Mouse (Mus musculus): ENCODE results near the gene Use1. TPM values are rescaled to one million over a fixed set of nuclear protein-coding genes. Genes with fewer than 3 reads are reported as not detected.
A peak's percentile ranks its signal among the peaks of the same experiment; 100 is the strongest.

The Use1 gene
- total RNA-seq, 2 experiments from 2014 or later: 124 to 132 TPM

DNA sequence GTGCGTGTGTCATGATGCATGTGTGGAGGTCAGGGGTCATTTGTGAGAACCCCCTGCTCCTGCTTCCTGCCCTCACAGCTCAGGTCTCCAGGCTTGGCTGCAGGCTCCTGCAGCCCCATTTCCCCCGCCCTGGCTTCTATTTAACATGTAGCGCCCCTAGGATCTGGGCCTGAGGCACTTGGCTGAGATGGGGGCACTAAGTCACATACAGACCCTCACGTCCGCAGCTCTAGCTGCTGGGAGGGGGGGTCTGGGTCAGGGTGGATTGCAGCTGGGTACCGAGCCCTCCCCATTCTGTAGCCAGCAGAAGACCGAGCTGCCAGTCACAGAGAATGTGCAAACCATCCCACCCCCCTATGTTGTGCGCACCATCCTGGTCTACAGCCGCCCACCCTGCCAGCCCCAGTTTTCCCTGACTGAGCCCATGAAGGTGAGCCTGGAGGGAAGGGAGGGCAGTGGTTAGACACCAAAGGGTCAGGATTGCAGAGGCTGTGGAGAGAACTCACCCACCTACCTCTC is 35.9 kb downstream of the Use1 start:
- no peak for DNase-seq

DNA sequence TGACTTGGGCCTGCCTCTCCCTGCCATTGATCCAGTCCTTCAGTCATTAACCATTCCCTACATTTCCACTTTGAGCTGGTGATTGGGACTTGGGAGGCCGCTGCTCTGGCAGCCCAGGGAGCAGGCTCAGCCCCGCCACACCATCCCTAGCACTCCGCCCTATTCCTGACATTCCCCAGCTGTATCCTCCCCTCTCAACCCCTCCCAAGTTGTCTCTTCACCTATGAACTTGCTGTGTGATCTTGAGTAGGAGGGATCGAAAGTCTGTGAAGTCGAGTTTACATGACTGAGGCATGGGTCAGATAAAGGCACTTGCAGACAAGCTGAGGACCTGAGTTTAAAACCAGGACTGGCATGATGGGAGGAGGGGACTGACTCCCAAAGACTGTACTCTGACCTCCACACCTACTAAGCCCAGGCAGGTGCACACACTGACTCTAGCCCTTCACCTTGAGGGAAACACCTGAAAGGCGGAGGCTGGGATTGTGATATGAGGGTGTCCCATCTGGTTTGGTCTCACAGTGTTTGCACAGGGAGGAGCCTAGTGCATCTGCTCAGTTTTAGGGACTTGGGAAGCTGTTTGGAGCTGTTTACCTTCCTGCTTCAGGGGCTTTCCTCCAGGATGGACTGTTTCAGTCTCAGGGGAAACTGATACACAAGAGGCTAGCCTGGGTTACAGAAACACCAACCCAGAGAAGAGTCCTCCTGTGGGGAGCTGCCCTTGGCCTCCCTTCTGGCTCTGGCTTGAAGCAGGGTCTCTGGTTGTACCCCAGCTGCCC is 36.6 kb downstream of the Use1 start:
- no peak for DNase-seq

DNA sequence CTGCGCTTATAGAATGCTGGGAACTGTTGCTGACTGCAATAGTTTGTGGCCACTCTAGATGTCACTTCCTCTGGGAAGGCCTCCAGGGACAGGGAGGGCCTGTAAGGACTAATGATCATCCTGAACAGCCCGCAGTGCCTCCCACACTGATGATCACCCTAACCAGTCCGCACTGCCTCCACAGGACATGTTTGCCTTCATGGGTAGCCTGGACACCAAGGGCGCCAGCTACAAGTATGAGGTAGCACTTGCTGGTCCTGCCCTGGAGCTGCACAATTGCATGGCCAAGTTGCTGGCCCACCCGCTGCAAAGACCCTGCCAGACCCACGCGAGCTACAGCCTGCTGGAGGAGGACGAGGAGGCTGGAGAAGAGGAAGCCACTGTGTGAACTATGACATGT is 37.4 kb downstream of the Use1 start:
- DNase-seq: no peak

GRCm38 (mm10) chr8:71404951-71405351 is 38.3 kb downstream of the Use1 start:
- DNase-seq: no peak

GRCm38 (mm10) chr8:71405401-71406098 is 38.9 kb downstream of the Use1 start, which contains the start of gene Ankle1:
TSS of gene Ankle1 (plus strand) at chr8:71406010.
- DNase-seq: peak; percentile 96

- peak; percentile 67 for DNase-seq
These were observed 39.7 kb downstream of the Use1 start for GRCm38 (mm10) chr8:71406099-71407015.

GRCm38 (mm10) chr8:71407441-71407840 is 40.8 kb downstream of the Use1 start:
- DNase-seq: no peak

DNA sequence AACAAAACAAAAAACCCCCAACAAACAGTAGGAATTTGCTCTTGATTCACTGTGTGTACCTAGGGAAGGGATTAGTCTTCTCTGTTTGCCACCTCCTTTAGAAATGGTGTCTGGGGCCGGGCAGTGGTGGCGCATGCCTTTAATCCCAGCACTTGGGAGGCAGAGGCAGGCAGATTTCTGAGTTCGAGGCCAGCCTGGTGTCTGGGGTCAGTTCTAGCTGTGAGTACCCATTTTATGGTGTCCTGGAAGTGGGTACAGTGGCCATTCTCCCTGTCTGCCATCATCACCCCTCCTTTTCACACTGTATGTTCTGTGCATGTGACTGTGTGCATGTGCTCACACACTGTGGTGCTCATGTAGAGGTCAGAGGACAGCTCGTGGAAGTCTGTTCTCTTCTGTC is 41.6 kb downstream of the Use1 start:
- DNase-seq: no peak

DNA sequence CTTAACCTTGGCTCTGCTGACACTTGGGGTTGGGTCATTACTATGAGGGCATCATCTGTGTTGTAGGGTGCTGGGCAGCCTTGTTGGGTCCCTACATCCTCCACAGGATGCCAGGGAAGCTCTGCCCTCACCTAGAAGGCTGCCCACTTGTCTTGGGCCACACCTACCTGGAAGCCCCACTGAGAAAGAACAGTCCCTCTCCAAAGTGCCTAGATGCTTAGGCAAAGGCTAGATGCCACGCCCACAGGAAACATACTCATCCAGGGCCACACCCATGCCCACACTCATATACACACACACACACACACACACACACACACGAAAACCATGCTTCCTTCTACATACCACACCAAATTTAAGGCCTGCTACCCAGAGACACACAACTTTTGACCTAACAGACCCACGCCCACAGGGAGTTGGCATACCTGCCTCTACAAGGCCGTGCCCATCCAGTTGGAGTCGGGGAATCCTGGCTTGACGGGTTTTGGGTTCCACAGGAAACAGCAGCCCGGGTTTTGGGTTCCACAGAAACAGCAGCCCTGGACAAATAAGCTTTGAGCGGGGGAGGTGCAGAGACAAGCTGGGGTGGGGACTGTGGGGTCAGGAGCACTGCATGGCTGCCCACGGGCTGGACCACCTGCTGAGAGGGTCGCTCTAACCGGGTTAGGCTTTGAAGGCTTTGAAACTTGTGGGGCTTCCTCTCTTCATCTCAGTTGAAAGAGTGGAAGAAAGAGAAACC is 45.1 kb downstream of the Use1 start:
- no peak for DNase-seq

Other genes with a start within 250 kb of the Use1 start
- 10 to 100 TPM; 17.6 to 25.9 TPM for gene Myo9b, start 94.1 kb upstream of the Use1 start, total RNA-seq (2021)
- 10 to 100 TPM; 10.0 to 10.3 TPM for gene Haus8, start 93.9 kb upstream of the Use1 start, total RNA-seq (2021)
- gene Ocel1, start 4.5 kb downstream of the Use1 start, total RNA-seq (2021): 1 to 10 TPM; 7.4 to 8.1 TPM
- gene Nr2f6, start 15.1 kb downstream of the Use1 start, total RNA-seq (2021): 10 to 100 TPM; 23.2 to 29.7 TPM
- gene Ushbp1, start 29.0 kb downstream of the Use1 start, total RNA-seq (2021): 10 to 100 TPM; 11.7 to 18.1 TPM
- 10 to 100 TPM; 68.5 to 70.4 TPM for gene Babam1, start 30.0 kb downstream of the Use1 start, total RNA-seq (2021)
- gene Ankle1, start 39.2 kb downstream of the Use1 start, total RNA-seq (2021): 1 to 10 TPM; 1.7 to 2.1 TPM
- 10 to 100 TPM; 36.1 to 38.9 TPM for gene Abhd8, start 96.8 kb downstream of the Use1 start, total RNA-seq (2021)
- 10 to 100 TPM; 34.7 to 39.7 TPM for gene Mrpl34, start 98.1 kb downstream of the Use1 start, total RNA-seq (2021)
- gene Dda1, start 102.4 kb downstream of the Use1 start, total RNA-seq (2021): 10 to 100 TPM; 34.8 to 35.8 TPM
- 10 to 100 TPM; 16.6 to 20.1 TPM for gene Ano8, start 119.1 kb downstream of the Use1 start, total RNA-seq (2021)
- 10 to 100 TPM in 1 of 2 experiments, 1 to 10 TPM in 1; 8.8 to 12.4 TPM for gene Gtpbp3, start 121.3 kb downstream of the Use1 start, total RNA-seq (2021)
- gene Plvap, start 144.9 kb downstream of the Use1 start, total RNA-seq (2021): 10 to 100 TPM; 10.7 to 14.2 TPM
- 1 to 10 TPM in 1 of 2 experiments, under 1 TPM in 1; 0.21 to 2.5 TPM for gene Ccdc194, start 158.9 kb downstream of the Use1 start, total RNA-seq (2021)
- 10 to 100 TPM; 10.0 to 12.0 TPM for gene Bst2, start 170.6 kb downstream of the Use1 start, total RNA-seq (2021)
- gene Mvb12a, start 176.1 kb downstream of the Use1 start, total RNA-seq (2021): 10 to 100 TPM; 21.8 to 25.5 TPM
- gene Tmem221, start 192.0 kb downstream of the Use1 start, total RNA-seq (2021): under 1 TPM in 1 of 2 experiments, not detected in 1; 0.14 TPM
- gene Nxnl1, start 199.8 kb downstream of the Use1 start, total RNA-seq (2021): under 1 TPM in 1 of 2 experiments, not detected in 1; 0.14 TPM
- 10 to 100 TPM; 39.7 to 41.1 TPM for gene Slc27a1, start 202.0 kb downstream of the Use1 start, total RNA-seq (2021)
- 10 to 100 TPM; 49.3 to 54.5 TPM for gene Pgls, start 225.3 kb downstream of the Use1 start, total RNA-seq (2021)
- 1 to 10 TPM in 1 of 2 experiments, under 1 TPM in 1; 0.40 to 3.3 TPM for gene Fam129c, start 230.8 kb downstream of the Use1 start, total RNA-seq (2021)
- gene Colgalt1, start 244.2 kb downstream of the Use1 start, total RNA-seq (2021): 10 to 100 TPM; 43.3 to 56.1 TPM

All from gastrocnemius, postnatal 10 days (tissue).